Mouse (Mus musculus) retina, adult 2 months (tissue): ENCODE results near the gene Meis2.
A peak's percentile ranks its signal among the peaks of the same experiment; 100 is the strongest.

Experiments used
- DNase-seq: peaks from one replicate; pipeline ENCODE4 v3.0.0-alpha.2; 2012; ENCODE audit warnings: low read depth, low spot score

Meis2 gene

DNA sequence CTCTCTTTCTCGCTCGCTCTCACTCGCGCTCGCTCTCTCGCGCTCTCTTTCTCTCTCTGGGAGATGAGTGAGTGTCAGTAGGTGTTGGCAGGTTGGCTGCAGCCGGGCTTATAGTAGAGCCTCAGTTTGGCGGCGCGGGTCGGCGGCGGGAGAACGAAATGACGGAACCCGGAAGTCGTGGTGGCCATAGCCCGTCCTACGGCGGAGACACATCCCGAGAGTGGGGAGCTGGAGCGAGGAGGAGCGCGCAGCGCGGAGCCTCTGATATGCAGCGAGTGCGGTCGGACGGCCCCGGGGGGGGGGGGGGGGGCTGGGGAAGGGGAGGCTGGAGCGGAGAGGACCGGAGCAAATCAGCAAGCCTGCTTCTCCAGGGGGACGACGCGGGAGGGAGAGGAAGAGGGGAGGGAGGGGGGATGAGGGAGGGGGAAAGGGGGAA, at the start of gene Meis2:
Meis2 (minus strand) TSS at position 270 of the 436 bp plus-strand sequence.
- DNase-seq: peak; percentile 74

DNA sequence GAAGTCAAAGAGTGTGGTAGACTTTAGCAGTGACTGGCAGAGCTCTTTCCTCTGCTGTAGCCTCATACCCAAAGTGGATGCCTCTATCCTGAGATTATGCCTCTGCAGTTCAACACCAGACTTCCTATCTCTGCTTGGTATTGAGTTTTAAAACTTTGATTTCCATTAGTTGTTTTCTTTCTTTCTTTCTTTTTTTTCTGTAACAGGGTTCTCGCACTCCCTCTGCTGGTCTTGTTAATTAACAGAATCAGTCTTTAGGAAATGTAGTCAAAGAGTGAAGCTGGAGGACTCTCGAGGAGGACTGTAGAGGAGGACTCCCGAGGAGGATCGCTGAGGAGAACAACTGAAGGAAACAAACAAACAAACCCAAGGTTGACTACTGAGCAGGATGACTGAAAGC, 40.6 kb upstream of the Meis2 start:
- DNase-seq: no peak

DNA sequence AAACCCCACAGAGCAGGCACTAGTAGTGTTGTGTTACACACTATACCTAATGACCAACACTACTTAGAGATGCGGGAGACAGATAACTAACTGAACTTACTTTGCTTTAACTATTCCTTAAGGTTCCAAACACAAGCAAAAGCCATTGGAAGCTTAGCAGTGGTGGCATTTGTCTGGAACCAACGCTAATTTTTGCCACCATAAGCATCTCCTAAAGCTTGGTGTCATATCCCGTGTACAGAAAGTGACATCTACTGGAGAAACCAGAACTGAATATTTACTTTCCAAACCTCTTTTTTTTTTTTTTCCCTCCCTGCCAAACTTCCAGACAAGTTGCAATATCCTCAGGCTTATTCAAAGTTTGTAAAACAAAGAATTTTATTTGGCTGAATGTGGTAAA, 39.5 kb upstream of the Meis2 start:
- no peak for DNase-seq

DNA sequence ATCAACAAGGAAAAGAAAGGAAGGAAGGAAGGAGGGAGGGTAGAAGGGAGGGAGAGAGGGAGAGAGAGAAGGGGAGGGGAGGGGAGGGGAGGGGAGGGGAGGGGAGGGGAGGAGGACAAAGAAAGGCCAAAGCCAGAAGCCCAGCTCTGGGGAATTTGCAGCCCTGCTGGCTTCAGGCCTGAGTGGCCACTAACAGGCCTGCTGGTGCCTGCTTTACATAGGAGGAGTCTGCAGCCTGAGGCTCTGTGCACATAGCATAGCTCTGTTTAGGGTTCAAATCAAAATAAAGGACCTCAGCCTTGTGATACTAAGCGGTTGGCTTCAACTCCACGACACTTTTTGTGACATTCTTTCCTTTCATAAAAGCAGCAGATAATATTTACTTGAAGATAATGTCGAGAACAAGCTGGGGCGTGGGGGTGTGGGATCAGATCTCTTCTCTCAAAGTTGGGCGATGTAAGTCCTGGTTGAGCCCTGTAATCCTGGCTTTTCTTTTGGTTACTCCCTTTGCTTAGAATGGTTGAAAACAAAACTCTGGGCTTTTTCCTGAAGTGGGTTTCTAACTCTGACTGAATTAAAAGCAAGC, 37.9 kb upstream of the Meis2 start:
- DNase-seq: no peak

DNA sequence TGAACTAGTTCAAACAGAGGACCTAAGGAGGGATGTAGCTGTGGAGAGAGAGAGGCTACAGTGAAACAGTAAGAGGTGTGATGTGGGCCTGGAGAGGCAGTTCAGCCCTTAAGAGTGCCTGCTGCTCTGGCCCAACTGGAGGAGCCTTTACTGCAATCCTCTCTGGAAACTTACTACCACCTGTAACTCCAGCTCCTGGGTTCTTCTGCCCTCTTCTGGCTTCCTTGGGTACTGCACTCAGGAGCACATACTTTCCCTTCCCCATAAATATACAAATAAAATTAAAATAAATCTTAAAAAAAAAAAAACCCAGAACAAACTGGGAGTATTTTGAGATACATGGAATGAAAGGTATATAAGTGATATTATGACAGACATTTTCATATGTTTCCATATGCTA, 35.6 kb upstream of the Meis2 start:
- peak; percentile 16 for DNase-seq

DNA sequence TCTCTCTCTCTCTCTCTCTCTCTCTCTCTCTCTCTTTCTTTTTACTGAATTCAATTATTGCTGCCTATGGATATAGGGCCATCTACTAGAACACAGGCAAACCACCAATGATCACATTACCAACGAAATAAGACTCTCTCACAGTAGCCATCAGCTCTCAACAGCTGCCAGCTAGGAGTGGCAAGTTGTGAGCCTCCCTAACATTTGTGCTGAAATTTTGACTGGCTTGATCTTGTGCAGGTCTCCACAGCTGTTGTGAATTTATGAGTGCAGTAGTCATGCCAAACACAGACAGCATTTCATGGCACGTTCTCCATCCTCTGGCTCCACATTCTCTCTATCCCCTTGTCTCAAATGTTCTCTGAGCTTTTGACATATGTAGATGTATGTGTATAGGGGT, 15.3 kb upstream of the Meis2 start:
- no peak for DNase-seq

DNA sequence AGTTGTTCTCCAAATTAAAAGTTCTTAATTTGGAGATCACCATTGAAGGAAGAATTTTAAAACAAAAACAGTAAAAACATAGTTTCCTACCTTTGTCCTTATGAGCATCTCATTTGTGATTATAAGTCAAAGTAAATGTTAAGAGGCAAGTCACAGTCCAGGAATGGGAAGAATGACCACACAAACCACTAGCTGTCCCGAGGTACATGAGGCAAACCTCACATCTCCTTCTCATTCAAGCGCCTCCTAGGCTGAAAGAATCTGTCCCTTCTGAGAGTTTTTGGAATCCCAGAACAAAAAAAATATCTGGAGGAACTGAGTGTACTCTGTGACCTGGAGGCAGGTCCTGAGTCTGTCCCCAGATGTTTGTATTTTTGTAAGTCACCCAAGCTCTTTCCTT, 13.2 kb upstream of the Meis2 start:
- no peak for DNase-seq

DNA sequence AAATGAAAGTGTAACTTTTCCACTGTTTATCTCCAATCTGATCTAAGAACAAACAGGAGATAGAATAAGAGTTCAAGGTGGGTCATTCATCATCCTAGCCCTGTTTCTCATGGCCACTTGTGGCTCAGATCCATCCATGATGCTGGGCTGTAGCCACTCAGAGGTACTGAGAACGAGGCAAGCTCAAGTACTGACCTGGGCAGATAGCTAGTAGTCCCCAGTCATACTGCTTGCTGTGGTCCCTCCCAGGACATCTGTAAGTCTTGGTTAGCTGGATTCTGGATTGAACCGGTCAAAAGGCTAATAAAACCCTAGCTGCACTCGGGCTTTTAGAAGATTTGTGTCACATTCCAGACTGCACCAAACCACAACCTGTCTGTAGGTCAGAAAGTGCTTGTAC, 12.1 kb upstream of the Meis2 start:
- no peak for DNase-seq

DNA sequence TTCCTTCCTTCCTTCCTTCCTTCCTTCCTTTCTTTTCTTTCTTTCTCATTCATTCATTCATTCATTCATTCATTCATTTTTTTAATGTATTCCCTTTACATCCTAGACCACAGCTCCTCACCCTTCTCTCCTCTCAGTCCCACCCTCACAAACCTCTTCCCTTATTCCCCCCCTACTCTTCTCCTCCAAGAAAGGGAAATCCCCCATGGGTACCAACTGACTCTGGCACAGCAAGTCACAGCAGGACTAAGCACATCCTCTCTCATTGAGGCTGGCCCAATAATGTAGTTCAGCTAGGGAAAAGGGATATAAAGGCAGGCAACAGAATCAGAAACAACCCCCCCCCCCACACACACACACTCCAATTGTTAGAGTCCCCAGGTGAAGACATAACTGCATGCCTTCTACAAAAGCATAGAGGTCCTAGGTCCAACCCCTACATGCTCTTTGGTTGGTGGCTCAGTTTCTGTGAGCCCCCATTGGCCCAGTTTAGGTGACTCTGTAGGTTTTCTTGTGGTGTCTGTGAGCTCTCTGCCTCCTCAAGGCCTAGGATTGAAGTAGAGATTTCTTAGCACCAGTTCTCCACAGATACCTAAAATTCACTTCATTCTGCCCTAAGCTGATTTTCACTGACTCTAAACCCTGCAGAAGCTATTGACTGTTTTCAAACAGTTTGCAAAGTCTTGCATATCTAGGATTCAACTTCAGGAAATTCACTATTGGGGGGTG, 11.3 kb upstream of the Meis2 start:
- DNase-seq: no peak

DNA sequence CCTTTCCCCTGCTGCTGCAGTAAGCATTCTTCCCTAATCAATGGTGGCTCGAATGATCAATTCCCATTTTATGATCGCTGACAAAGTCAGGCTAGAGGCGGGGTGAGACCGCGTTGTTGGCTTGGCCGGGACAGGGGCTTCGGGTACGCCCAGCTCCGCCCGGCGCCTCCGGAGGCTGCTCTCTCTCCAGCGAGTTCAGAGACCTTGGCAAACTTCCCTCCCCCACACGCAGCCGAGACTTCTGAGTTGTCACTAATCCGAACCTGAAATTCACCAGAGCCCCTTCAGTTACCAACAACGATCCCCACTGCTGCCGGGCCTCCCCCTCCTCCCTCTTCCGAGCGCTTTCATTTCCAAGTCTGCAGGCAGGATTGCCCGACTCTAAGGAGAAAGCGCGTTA, 10.3 kb upstream of the Meis2 start:
- no peak for DNase-seq

DNA sequence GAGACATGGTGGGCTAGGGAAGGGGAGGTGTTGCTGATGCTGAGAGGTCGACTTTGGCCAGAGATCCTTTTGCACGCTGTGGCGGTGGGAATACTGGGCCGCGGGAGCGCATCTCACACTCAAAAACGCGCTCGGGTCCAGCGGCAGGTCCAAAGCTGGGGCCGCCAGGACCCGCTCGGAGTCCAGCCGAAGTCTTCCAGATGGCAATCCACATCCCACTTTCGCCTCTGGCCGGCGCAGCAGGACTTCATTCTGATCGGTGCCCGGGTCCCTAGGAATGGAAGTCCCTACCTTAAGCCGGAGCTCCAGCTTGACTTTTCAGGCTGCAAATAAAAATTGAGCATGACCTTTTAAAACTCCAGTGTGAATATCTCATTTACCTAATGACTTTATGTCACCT, 9.8 kb upstream of the Meis2 start:
- no peak for DNase-seq

DNA sequence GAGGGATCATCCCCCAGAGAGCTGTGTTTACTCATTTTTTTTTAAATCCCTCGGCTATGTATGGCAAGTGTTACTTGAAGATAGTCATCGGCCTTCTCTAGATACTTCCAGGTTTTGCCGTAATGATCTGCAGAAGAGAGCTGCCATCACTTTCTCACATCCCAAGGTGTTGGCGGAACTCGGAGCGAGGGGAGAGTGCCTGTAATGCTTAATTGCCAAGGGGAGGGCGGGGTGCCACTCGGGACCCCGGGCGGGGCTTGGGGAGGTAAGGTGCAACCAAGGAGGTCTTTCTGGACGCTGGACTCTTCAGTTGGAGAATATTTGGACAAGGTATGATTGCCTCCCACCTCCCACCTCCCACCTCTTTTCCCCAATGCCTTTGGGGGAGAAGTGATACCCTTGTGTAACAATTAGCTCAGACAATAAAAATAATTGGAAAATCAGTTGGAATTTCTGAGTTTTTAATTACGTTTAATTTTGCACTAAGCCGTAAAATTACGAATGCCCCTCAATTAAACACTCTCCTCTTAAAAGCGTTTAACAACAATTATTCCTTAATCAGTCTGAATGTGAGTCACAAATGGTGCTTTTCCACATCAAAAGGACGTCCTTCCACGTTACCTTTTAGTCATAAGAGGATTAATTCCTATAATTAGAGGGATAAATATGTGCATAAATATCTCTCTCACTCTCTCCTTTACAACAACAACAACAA, 9.2 kb upstream of the Meis2 start:
- DNase-seq: no peak

DNA sequence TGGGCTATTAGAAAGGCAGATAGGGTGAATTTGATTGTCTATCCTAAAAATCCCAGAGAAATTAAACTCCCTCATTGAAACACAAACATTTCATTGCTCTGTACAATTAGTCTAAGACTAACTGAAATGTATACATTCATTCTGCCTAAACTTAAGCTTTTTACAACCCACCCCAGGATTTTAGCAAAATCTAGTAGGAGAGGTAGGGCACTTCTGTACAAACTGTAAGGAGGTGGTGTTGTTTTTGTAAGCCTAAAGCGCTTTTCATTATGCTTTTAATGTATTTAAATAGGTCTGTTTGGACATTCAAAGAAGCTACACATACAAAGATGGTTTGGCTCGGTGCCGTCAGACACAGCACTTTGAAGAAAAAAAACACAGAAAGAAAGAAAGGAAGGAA, 8.4 kb upstream of the Meis2 start:
- no peak for DNase-seq

DNA sequence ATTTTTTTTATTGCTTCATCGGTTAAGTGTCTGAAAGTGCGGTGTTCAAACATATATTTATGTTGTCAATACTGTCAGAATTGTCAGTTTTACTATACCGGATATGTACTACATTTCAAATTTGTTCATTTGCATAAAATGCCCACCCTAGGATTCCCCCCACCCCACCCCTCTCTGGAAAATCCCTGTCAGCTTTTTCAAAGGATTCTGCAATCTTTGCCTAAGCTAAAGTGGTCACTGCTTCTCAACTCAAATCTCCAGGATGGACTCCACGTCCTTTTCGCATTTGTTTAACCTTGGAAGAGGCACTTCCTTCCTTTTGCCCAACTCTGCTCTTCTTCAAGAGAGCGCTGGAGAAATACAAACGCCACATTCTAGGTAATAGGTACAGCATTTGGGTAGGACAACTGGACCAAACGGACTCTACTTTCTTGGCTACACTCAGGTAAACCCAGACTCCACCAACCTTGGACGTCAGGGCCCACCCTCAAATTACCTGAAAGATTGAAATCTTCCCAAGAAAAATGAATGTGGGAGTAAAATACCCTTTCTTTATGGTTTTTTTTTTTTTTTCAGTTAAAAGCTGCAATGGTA, 7.8 kb upstream of the Meis2 start:
- no peak for DNase-seq

DNA sequence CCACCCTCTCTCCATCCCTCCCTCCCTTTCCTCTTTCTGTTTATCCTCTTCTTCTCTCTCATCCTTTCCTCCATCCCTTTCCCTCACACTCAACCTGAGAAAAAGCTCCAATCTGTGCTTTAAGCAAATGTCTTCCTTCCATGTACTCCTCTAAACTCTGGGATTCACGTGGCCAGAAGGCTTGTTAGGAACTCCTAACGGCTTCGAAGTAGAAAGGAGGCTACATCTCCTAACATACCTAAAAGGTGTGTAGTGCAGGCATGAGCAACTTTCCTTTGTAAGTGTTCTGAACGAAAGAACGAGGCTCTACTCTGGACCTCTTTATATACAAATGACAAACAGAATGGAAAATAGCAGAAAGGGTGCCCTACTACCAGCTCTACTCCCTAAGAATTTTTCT, 7.1 kb upstream of the Meis2 start:
- no peak for DNase-seq

DNA sequence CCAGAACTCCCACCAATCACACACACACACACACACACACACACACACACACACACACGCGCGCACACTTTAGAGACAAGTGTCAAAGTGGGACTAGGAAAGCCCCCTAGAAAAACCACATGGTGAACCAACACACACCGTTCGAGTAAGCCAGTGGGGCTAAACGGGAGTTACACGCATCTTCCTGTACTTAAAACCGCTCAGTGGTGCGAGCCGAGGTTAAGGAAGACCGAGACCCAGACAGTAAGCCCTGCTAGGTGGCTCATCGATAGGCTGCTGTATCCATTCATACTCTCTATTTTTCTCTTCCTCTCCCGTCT, 6.6 kb upstream of the Meis2 start:
- no peak for DNase-seq

DNA sequence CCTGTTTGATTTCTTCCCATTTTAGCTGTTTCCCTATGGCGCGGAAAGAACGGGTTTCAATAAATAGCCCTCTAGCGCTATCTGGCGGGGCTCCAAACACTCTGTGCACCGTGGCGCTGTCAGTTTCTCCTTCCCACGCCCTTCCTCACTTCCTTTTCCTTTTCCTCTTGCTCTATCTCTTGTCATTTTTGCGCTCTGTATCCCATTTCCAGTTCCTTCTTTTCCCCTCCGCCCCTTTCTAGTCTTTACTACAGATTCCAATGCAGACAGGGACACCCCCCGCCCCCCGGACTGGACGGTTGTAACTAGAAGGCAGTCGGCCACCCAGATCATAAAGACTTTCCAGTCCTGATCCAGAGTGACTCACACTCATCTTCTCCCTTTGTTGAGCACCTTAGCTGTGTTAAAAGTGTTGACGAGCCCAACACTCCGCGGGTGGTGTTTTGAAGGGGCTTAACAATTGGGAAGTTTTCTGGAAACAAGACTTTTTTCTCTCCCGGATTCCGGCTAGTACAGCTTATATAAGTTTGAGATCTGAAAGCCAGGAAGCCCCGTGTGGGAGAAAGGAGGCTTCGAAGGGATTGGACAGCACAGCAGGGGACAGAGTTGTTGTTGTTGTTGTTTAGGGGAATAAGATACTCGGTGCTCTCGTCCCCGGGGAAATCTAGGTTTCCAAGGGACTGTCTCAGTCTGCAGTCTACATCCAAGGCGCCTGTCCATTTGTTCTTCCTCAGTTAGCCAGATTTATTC, 6.1 kb upstream of the Meis2 start:
- DNase-seq: no peak

DNA sequence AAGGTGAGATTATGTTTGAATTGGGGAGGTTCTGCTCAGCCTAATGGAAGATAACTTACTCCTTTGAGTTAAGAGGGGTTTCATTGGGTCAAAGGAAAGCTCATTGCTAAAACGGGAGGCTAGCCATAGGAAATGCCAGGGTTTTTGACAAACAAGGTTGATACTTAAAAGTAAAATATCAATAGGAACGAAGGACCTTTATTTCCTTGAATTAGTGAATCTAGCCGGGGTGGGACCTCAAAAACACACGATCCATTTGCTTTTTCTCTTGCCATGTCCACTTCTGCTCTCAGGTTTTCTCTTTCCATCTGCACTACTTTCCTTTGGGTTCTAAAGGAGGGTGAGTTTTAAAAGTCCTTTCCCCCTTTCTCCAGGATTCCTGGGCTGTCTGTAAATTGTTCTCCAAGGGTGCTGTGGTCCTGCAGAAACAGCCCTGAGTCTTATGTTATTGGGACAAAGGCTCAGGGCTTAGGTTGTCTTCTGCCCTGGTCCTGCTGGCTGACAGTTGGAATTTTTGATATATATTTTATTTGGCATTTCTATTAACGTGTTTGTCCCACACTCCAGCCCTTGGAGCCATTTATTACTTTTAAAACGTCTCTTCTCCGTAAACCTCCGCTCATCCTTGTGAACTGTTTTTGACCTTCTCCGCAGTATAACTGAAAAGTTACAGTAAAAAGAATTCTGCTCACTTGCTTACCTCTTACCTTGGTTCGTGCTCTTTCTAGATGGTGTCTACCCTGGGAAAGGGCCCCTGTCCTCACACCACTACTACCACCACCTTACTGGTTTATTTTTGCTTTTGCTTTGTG, 5.2 kb upstream of the Meis2 start:
- no peak for DNase-seq

DNA sequence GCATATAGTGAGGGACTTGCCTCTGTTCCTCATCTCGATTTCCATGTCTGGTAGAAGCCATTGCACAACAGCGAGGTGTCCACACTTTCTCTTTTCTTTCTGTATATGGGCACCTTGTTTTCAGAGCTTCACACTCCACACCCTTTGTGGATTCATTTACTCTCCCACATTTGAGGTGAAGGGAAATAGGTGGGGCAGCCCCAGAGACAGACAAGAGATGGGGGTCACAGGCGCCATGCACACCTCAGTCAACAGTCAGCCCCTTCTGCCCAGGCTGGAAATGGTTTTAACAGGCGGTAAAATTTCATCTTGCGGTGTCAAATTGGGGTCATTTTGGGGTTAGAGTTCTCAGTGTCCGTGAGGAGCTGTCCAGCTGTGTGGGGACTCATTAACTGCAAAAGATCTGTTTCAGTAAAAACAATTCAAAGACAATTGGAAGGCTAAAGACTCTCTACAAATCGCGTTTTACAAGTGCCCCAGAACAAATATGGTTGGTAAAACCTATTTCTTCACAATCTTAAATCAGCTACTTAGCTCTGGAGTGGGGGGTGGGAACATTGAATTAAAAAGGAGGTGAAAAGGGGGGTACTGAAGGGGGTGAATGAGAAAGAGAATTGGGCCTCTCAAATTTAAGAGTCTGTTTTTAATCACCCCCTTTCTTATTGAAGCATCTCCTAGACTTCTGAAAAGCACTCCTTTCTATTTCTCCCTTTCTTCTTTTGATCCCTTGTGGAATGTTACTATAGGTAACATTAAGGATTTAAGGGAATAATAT, 4.0 kb upstream of the Meis2 start:
- DNase-seq: no peak

DNA sequence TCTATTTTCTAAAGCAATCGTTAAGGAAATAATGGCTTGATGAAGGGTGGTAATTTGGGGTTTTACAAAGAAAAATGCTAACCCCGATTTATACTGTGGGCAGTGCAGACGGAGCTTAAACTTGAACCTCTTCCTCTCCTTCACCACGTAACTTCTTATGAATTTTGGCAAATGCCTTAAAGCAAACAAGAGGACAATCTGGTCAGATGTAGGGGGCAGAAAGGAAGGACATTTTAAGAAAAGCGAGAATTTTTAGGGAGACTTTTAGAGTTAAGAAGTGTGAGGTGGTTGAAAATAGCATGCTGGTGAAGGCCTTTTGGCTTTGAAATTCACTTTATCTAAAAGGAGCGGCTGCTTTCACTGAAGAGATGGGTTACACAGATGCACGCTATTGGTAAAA, 3.3 kb upstream of the Meis2 start:
- no peak for DNase-seq

DNA sequence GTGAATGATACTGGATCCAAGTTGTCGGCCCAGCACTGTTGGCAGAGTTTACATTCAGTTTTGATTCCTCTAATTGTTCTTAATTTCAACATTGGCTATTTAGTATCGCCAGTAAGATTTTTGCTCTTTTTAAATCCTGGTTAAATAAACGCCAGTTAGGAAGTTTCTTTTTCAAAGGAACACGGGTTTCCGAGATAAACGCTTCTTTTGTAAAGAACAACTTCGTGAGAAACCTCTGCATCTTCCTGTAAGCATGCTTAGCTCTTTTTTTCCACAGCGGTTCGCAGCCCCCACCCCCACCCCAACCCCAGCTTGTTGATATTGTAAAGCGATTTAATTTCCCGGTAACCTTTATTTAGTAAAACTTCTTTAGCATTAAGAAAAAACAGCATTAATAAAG, 2.8 kb upstream of the Meis2 start:
- DNase-seq: no peak
